Mouse (Mus musculus): ENCODE data around the gene Fam198b. TPM values are rescaled to one million over a fixed set of nuclear protein-coding genes. Genes with fewer than 3 reads are reported as not detected.

The Fam198b gene
- polyA plus RNA-seq, 1 experiment from 2014 or later = 31.0 TPM

Other genes starting within 250 kb of the Fam198b start
- 0.99 and 1.6 TPM in 2 replicates for gene Rxfp1, start 146.7 kb upstream of the Fam198b start, polyA plus RNA-seq (2015; fragmentation: Nextera tagmentation; extraction: Ambion mirVana)
- gene Tmem144, start 31.8 kb upstream of the Fam198b start, polyA plus RNA-seq (2015; fragmentation: Nextera tagmentation; extraction: Ambion mirVana) = 4.9 and 5.2 TPM in 2 replicates